Mouse (Mus musculus): ENCODE results near the gene Zfp385c.

- TF ChIP-seq POLR2A (IDR thresholded peaks at IDR 0.05; ENCODE audit: borderline replicate concordance, low read depth, low read length) (no peak), CTCF (IDR thresholded peaks at IDR 0.05; ENCODE audit: low read depth, low read length) (no peak)
Measured at GRCm38 (mm10) chr11:100625754-100626700, 66.2 kb downstream of the Zfp385c start.
